Mouse (Mus musculus): Measurements from ENCODE around the gene Defb36.

The Defb36 gene

DNA sequence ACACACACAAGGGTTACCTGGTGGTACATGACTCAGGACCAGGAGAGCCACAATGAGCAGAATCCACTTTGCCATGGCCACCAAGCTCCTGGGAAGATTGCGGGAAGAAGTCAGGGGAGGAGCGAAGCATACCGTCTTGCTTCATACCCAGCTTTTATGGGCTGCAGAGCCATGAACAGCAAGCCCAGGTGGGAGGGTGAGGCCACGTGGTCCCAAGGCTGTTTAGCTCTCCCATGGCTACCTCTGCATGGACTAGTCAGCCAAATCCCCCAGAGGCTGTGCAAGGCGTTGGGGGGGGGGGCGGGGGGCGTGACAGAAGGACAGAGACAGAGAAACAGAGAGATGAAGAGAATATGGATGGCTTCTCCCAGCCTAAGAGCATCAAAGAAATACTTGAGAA, 18.8 kb downstream of the Defb36 start, which contains the start of gene Defb25:
Defb25 (minus strand) TSS at position 101 of the 400 bp plus-strand sequence.
- no peak for DNase-seq

DNA sequence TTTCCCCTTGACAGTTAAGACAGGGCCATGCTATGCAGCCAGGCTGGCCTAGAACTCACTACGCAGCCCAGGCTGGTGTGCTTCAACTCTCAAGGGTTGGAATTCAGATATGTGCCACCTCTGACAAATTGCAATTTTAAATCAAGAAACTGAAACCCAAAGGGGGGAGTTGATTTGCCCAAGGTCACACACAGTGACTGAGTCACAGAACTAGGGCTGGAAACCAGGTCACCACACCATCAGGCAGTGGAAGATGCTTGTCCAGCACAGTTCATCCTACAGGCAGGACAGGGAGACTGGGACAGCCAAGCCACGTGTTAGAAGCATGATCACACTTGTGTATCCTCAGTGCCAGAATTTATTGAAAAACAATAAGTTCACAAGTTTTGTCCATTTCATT, 20.4 kb downstream of the Defb36 start:
- DNase-seq = no peak

DNA sequence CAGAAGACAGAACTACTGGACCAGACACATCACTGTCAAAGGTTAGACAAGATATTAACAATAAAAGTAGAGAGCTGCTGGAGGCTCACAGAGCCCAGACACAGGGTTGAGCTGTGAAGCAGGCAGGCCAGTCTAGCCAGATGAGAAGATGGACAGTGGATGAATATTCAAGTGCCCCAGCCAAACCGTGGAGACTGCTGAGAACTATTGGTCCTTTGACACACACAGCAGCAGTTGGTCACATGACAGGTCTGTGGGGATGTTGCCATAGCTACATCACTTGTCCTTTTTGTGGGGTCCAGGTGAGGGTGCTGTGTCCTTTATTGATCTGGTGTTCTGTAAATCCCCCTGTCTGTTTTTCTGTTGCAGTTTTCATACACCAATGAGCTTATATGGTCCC, 21.1 kb downstream of the Defb36 start:
- no peak for DNase-seq

DNA sequence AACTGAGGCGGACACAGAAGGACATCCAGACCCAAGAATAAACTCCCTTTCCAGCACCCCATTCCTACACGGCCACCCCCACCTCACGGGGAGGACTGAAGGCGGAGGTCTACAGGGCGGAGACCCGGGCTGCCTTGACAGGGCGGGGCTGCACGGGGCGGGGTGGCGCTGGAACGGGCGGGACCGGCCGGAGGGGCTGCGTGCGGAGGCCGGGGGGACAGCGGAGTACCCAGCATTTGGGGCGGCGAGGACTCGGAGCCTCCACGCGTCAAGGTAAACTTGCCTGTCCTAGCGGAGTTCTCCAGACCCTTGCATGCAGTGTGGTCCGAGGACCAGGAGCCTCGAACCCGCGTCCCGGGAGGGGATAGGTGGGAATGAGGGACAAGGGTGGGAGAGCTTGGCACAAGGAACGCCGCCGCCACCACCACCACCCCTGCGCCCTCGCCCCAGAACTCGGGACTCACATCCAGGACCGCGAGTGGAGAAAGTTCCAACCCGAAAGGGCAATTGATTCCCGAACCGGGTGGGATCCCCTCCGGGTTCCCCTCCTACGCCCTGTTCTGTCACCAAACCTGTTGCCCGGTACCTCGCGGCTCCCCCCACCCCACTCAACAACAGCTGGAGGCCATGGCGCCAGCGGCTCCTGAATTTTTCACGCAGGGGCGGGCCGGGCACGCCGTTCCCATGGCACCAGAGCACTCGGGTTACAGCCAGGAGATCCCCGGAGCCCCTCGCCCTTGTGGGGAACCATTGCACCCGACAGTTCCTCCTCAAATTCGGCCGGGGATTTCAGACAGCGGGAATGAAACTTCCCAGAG, 22.9 kb downstream of the Defb36 start, which contains the start of gene Rem1:
Rem1 (plus strand) TSS at position 178 of the 818 bp plus-strand sequence.
- no peak for DNase-seq

DNA sequence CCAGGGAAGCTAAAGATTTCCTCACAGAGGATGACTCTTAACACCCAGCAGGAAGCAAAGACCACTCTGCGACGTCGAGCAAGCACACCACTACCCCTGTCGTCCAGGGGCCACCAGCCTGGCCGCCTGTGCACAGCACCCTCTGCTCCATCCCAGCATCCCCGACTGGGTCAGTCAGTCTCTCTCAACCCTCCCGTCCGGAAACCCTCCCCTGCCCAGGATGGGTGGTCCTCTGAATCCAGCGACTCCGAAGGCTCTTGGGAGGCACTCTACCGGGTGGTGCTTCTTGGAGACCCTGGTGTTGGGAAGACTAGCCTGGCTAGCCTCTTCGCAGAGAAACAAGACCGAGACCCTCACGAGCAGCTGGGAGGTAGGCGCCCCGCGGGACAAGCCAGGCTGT, 23.9 kb downstream of the Defb36 start:
- DNase-seq = no peak

DNA sequence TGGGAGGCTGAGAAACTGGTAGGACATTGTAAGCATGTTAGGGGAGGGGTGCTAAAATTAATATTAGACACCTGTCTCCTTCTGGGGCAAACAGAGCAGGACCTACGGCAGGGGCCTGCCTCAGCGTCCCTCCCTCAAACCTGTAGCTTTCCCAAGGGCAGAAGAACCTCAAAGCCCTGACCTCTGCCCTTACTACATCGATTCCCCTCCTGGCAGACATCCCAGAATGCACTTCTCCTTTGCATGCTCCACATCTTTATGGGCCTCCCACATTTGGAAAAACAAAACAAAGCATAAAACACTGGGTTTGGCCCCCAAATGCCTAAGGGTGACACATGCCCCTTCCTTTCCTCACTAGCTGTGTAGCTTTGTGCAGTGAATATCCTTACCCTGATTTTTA, 25.1 kb downstream of the Defb36 start:
- no peak for DNase-seq

DNA sequence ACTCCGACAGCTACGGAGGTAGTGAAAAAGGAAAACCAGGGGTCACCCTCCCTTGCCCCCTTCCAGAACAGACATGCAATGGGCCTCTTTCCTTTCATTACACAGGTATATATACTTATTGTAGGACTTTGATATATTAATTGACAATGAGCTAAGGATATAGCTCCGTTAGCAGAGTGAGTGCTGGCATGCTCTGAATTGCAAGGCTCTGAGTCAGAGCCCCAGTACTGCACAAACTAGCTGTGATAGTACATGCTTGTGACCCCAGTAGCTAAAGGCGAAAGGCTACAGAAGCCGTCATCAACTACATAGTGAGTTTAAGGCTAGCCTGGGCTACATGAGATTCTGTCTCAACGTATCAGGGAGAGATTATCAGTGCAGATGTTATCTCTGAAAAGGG, 25.8 kb downstream of the Defb36 start:
- DNase-seq = no peak

DNA sequence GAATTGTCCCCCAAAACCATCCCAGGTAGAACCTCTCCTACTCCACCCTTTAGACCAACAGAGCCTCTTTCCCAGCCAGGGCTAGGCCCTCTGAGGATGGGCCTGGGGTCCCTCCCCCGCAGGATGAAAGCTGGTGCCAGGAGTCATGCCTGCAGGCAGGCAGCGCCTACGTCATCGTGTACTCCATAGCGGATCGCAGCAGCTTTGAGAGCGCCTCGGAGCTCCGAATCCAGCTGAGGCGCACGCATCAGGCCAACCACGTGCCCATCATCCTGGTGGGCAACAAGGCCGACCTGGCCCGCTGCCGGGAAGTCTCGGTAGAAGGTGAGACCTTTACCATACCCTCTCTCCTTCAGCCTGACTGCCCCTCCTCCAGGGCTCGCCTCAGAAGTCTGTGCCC, 29.2 kb downstream of the Defb36 start:
- DNase-seq = no peak

DNA sequence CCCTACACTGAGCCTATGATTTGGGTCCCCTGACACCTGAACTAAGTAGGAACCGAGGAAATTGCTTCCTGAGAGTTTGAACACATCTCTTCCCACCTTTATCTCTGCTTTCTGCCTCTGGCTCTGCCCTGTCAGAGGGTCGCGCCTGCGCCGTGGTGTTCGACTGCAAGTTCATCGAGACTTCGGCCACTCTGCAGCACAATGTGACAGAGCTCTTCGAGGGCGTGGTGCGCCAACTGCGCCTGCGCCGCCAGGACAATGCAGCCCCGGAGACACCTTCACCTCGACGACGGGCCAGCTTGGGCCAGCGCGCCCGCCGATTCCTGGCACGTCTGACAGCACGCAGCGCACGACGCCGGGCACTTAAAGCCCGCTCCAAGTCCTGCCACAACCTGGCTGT, 30.2 kb downstream of the Defb36 start:
- DNase-seq = no peak

DNA sequence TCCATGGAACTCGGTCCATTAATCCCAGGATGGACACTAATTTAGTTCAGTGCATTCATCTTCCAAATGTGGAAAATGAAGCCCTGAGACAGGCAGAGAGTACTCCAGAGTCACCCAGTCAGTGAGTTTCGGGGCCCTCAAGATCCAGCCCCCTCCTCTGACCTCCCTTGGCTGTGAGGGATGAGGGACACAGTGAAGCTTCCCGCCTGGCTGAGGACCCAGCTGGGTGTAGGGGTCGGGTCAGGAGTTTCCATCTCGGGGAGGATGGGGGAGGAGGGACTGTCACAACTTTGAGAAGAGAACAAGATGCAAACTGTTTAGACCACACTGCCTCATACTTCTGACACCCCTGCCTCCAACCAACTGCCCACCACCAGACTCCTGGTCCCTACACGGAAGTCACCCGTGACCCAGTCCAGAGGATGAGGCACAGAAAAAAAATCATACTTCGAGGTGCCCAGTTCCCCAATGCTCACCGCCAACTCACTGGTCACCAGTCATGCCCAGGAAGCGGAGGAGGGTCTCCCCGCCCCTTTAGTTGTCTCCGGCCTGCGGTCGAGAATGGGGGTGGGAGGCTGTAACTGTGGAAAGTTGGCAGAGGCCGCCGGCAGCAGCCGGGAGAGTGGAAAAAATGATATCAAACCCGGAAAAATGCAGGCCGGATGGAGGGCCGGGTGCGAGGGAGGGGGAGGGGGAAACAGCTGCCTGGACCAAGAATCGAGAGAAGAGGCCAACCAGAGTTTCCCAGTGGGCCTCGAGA, 32.3 kb downstream of the Defb36 start:
- DNase-seq = peak; percentile 68

DNA sequence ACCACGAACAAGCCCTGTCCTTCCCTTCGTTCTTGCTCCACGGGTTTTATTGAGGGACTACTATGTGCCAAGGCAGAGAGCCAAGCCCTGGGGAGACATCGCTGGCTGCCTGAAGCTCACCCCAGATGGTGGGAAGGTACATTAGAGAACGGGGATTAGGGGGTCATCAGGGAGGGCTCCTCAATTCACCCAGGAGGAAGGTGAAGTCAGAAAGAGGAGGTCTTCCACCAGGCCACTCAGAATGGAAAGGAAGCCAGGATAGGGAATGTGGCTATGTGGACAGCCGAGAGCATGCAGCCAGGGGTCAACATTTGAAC, 32.8 kb downstream of the Defb36 start:
- DNase-seq = no peak

DNA sequence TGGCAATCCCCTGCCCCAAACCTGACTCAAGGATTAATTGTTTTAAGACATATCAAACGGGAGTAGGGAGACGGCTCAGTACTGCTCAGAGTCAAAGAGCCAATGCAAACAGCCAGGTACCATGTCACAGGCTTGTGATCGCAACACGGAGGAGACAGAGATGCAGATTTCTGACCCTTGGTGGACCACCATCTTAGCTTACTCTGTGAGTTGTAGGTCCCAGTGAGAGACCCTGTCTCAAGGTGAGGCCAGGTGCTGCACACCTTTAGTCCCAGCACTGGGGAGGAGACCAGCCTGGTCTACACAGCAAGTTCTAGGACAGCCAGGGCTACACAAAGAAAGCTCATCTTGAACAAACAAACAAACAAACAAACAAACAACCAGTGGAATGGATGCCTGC, 33.3 kb downstream of the Defb36 start:
- DNase-seq = no peak

DNA sequence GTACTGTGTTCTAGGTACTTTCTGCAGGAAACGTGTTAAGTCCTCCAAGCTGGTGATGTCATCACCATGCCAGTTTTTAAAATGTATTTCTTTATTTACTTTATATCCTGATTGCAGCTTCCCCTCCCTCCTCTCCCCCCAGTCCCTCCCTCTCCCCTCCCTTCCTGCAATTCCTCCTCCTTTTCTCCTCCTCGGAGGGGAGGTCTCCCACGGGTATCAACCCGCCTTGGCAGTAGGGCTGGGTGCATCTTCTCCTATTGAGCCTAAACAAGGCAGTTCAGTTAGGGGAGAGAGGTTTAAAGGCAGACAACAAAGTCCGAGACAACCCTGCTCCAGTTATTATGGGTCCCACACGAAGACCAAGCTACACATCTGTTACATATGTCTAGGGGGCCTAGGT, 34.7 kb downstream of the Defb36 start:
- DNase-seq = no peak

DNA sequence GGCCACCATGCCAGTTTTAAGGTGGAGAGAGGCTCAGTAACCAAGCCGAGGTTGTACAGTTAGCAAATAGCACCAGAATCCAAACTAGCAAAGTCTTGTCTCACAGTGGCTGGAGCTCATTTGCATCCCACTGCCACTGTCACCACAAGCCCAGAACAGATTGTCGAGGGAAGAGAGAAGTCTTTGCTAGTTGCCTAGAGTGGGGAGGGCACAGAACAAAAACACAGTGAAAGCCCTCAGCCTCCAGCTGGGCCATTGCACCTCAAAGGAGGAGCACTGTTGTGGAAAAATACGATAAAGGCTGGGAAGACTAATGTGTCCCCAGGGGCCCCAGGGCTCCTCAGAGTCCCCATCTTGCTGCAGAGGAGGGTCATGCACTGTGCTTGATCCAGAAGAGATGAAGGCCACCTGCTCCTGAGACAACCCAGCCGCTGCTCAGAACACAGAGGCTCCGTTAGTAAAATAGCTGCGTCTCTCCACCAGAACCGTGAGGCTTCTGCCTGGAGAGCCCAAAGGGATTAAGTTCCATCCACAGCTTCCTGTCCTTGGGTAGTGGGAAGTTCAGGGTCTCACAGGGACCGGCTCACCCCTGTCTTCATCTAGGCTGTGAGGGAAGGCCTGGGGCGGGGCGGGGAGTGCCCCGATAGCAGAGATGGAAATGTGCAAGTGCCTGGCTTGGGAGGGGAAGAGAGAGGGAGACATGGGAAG, 35.4 kb downstream of the Defb36 start:
- peak; percentile 62 for DNase-seq

DNA sequence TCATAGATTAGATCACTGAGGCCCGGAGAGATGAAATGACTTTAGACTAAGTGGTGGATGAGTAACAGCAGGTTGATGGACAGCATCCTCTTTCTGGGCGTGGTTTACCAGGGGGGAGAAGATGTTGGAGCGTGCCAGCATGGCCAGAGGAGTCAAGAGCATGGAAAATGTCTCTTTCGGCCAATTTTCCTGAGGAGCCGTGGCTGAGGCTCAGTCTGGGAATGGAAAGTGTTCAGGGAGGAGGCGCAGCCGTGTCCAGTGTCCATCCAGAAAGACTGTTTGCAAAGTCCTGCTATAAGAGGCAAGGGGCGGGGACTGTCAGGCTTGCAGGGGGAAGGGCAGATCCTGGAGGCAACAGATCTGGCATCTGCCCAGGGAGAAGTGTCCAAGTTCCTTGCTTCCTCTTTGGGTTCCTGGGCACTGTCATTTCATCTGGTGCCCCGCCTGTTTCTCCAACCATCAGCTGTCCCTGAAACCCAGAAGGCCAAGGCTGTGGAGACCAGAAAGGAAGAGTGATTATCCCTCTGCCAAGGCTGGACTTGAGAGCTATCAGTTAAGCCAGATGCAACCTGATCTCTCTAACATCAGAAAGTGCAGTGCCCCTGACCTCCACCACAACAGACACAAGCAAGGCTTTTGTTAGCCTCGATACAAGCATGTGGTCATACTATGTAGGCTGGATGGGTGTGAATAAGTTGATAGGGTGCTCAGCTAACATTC, 48.9 kb downstream of the Defb36 start:
- DNase-seq = peak; percentile 57

DNA sequence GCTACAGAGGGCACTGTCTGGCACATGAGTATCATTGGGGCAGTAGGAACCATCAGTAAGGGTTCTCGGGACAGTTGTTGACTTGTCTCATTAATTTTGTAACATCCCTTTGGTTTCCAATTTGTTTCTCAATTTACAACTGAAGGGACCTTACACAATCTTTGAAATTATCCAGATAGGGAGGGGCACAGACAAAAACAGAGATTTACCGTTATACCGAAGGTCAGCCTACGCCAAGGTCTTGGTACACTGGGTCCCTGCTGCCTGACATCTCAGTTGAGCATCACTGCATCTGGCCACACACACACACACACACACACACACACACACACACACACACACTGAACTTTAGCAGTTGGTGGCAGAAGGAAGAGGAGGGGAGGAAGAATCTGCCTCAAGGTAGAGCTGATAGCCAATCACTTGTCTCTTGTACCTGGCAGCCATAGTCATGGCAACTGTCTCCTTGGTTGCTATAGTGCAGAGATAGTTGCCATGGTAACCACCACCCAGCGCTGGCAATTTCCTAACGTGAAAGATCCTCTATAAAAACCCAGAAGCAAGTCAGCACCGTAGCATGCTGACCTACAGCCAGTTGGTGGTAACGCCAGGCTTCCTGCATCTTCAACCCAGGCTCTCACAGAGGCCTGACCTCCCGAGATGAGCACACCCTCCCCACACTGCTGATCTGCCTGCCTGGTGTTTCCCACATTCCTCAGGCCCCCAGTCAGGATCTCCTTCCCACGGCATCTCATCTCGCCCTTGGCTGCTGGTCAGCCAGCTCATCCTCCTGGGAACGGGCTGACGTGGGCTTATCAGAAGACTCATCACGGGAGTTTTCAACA, 50.0 kb downstream of the Defb36 start:
- DNase-seq = no peak

DNA sequence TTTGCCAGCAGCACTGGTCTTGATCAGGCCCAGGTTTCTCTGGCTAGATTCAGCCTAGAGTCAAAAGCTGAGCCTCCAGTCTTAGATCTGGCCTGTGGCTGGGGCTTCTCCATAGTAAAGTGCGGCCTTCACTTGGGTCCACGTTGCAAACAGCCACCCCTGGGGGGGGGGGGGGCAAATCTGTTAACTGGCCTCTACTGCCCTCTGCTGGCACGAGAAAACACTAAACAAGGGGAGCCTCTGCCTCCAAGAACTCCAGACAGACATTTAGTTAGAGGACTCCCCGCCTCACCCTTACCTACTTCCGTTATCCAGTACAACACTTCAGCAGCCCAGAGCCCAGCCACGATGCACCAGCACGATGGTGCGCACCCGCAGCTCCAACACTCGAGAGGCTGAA, 53.3 kb downstream of the Defb36 start:
- DNase-seq = peak; percentile 34

DNA sequence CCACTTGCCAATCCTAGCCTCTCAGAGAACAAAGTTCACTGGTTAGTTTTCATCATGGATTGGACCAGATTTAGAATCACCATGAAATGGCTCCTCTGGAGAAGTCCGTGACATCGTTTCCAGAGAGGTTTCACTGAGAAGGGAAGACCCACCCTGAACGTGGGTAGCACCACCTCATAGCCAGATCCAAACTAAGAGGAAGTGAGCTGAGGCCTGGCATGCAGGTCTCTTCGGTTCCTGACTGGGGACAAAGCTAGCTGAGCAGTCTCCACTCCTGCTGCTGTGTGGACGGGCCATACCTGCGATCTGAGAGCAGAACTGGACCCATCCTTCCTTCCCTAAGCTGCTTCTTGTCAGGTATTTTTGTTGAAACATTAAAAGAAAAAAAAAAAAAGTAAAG, 57.0 kb downstream of the Defb36 start:
- peak; percentile 32 for DNase-seq

All from kidney, adult 9 months (tissue).